29 mouse cellular contexts compared by ENCODE assay signal in genomic region chr5:88814552-88814951, GRCm38 (mm10). TPM values are rescaled to one million over a fixed set of nuclear protein-coding genes. Genes with fewer than 3 reads are reported as not detected.
DNase-seq lines count a peak whose midpoint lies in the region; ATAC-seq and TF ChIP-seq lines count a peak whose summit lies in the region.
"Had no signal": no experiment of that assay in that cellular context is flagged by ENCODE, and none has a peak within 500 bp of the region (broad histone marks: within the 10 kb centered on the region; RNA-seq: fewer than 3 reads in every experiment).

No protein-coding gene starts in this region.

- no peak overlapping the region for H3K4me3 ChIP-seq in layer of hippocampus, adult 2 months
- H3K4me3 ChIP-seq: heart, embryonic 10.5 days; heart, embryonic 15.5 days; hindbrain, embryonic 12.5 days; limb, embryonic 12.5 days; liver, embryonic 15.5 days; midbrain, embryonic 10.5 days; myocyte; neural tube, embryonic 13.5 days had no signal

- no peak for DNase-seq in layer of hippocampus, adult 2 months (ENCODE audit: low spot score in 2 of 2)
- no peak for DNase-seq in layer of hippocampus, adult 9-10 months (ENCODE audit: low spot score)
- peak; percentile 87 for DNase-seq in cerebellum, adult 11 months
- DNase-seq in cerebellum, adult 9-10 months, result peak; percentile 98
- peak; percentile 85 to 87 for DNase-seq in cerebellum, postnatal 36 days
- no peak for DNase-seq in T-cell, adult 2 months (ENCODE audit: low spot score)
- DNase-seq: adrenal gland, postnatal 14 days; gastrocnemius, postnatal 25 days; heart, adult 11 months; kidney, adult 18-20 months; kidney, postnatal 36 days; lung, embryonic 14.5 days; lung, postnatal 14 days; right cerebral cortex, postnatal 4 days; thymus, adult 2 months; thymus, postnatal 36 days had no signal

- H3K27ac ChIP-seq in layer of hippocampus, adult 2 months, result peak overlapping the region; percentile 86
- H3K27ac ChIP-seq: heart, embryonic 10.5 days; heart, embryonic 15.5 days; hindbrain, embryonic 12.5 days; limb, embryonic 12.5 days; liver, embryonic 15.5 days; midbrain, embryonic 10.5 days; neural tube, embryonic 13.5 days had no signal

- no peak for TF ChIP-seq CTCF in layer of hippocampus, adult 2 months (conservative IDR thresholded peaks at IDR 0.05)

- no peak for ATAC-seq in erythroid progenitor cell, adult 5-6 weeks (replicated peaks; ENCODE audit: low FRiP score, poor library complexity, severe bottlenecking)
- ATAC-seq: forebrain, embryonic 14.5 days; inflammation-experienced regulatory T-cells, adult 6 months; midbrain, embryonic 16.5 days; Patski had no signal

RNA-seq across cellular contexts. Expression of gene Dck, which starts 49.8 kb away (rescaled TPM):
- 10 to 100 TPM; 13.7 to 14.9 TPM for total RNA-seq in layer of hippocampus, adult 2 months (2021)
- total RNA-seq in erythroid progenitor cell, adult 5-6 weeks (2015; ENCODE audit: low replicate concordance), result 222 and 280 TPM in 2 replicates
- total RNA-seq in erythroid progenitor cell, adult 5-6 weeks (2017; ENCODE audit: low replicate concordance), result 190 and 208 TPM in 2 replicates

Comparison
In these comparisons a context has a peak if more than half of its experiments do, and no peak if none do; other contexts are left out.
1. DNase-seq: peak in cerebellum, adult 11 months (single experiment), cerebellum, adult 9-10 months (single experiment) and cerebellum, postnatal 36 days (2 of 2); none in layer of hippocampus, adult 2 months (0 of 2), layer of hippocampus, adult 9-10 months (single experiment) and T-cell, adult 2 months (single experiment).
2. RNA of gene Dck, which starts 49.8 kb away (total RNA-seq): 190 to 280 TPM in erythroid progenitor cell, adult 5-6 weeks; 13.7 to 14.9 TPM in layer of hippocampus, adult 2 months; every median in the first group is over 10 times any median in the second.